Mouse (Mus musculus) gonadal fat pad, adult 2 months (tissue): ENCODE results near the gene Fmnl3. TPM values are rescaled to one million over a fixed set of nuclear protein-coding genes. Genes with fewer than 3 reads are reported as not detected.
"Not testable (repeated sequence)": the region's sequence is repeated elsewhere in the genome, so short reads cannot be mapped to it uniquely, and the experiment has no call there.

ENCODE experiments used
- DNase-seq: peaks from one replicate; pipeline ENCODE4 v3.0.0-alpha.2; 2012; ENCODE audit warnings: low read depth
- polyA plus RNA-seq: library from polyadenylated mRNA; depleted of rRNA; stranded (reverse); fragments of >200 nt; gene quantifications from 2 replicates; pipeline ENCODE4 v1.2.3, GENCODE M21; 2012

The Fmnl3 gene
- polyA plus RNA-seq, 1 experiment: 31.4 TPM

- no peak for DNase-seq
Observed at GRCm38 (mm10) chr15:99387976-99388375, 17.7 kb upstream of the Fmnl3 start.

- DNase-seq: no peak
Observed at GRCm38 (mm10) chr15:99386796-99387195, 16.5 kb upstream of the Fmnl3 start.

- DNase-seq: not testable (repeated sequence)
Observed at GRCm38 (mm10) chr15:99386110-99386509, 15.8 kb upstream of the Fmnl3 start.

- no peak for DNase-seq
Observed at GRCm38 (mm10) chr15:99384071-99384470, 13.8 kb upstream of the Fmnl3 start.

- no peak for DNase-seq
Observed at GRCm38 (mm10) chr15:99382893-99383292, 12.6 kb upstream of the Fmnl3 start.

- DNase-seq: no peak
Observed at GRCm38 (mm10) chr15:99376240-99376639, 6.0 kb upstream of the Fmnl3 start.

- DNase-seq: no peak
Observed at GRCm38 (mm10) chr15:99375581-99375980, 5.3 kb upstream of the Fmnl3 start.

GRCm38 (mm10) chr15:99375036-99375435 is 4.8 kb upstream of the Fmnl3 start:
- DNase-seq: no peak

GRCm38 (mm10) chr15:99372761-99373160 is 2.5 kb upstream of the Fmnl3 start:
- no peak for DNase-seq

- no peak for DNase-seq
Observed at GRCm38 (mm10) chr15:99371526-99372340, 1.5 kb upstream of the Fmnl3 start.

- no peak for DNase-seq
Observed at GRCm38 (mm10) chr15:99369391-99370171, 701 bp downstream of the Fmnl3 start.

GRCm38 (mm10) chr15:99368583-99369266 is 1.6 kb downstream of the Fmnl3 start:
- DNase-seq: no peak

GRCm38 (mm10) chr15:99364921-99365320 is 5.4 kb downstream of the Fmnl3 start:
- no peak for DNase-seq

GRCm38 (mm10) chr15:99364022-99364530 is 6.2 kb downstream of the Fmnl3 start:
- DNase-seq: no peak

- DNase-seq: no peak
Observed at GRCm38 (mm10) chr15:99358952-99359351, 11.3 kb downstream of the Fmnl3 start.

- no peak for DNase-seq
Observed at GRCm38 (mm10) chr15:99356462-99356861, 13.8 kb downstream of the Fmnl3 start.

- DNase-seq: no peak
Observed at GRCm38 (mm10) chr15:99355660-99356059, 14.6 kb downstream of the Fmnl3 start.

- no peak for DNase-seq
Observed at GRCm38 (mm10) chr15:99352306-99352705, 18.0 kb downstream of the Fmnl3 start.

GRCm38 (mm10) chr15:99351610-99352009 is 18.7 kb downstream of the Fmnl3 start:
- no peak for DNase-seq

GRCm38 (mm10) chr15:99344961-99345360 is 25.3 kb downstream of the Fmnl3 start:
- DNase-seq: no peak

- no peak for DNase-seq
Observed at GRCm38 (mm10) chr15:99344148-99344870, 26.0 kb downstream of the Fmnl3 start.
